Mouse (Mus musculus): ENCODE measurements at regions not wholly inside any gene's neighbourhood (a gene's known extent, or its start where the extent isn't known, plus 50 kb on each side); places are given as distances from the start of the nearest gene placed in this dataset.
"Not testable (repeated sequence)": the region's sequence is repeated elsewhere in the genome, so short reads cannot be mapped to it uniquely, and the experiment has no call there.

DNA sequence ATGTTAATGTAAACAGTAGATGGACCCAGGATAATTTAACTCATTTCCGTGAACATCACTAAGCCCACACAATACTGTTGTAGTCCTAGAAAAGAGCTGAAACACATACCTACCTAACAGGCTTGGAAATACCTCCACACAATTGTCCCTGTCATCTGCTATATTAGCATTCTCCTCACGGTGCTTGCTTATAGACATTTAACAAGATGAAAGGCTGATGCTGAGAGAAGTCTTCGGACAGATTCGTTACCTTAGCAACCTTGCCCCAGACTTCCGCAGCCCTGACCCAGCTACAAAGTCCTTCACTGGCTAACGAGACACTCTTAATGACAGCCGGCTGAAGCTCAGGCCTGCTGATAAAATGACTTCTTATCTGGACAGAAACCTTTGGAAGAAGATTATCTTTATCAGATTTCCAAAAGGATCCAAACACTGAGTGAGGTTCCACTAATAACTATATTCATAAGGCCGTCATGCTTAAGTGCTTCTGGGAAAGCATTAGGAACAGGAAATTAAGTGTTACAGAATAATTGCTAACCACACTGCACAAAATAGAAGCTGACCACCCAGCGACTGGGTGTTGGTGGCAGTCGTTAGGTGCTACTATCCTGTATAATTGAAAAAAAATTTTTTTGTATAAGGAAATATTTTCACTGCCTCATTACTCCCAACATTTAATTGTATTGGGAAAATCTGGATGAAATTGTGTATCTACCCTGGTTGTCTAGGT, 267.0 kb upstream of the Tmpo start:
- DNase-seq (ENCODE audit: low spot score) = no peak

DNA sequence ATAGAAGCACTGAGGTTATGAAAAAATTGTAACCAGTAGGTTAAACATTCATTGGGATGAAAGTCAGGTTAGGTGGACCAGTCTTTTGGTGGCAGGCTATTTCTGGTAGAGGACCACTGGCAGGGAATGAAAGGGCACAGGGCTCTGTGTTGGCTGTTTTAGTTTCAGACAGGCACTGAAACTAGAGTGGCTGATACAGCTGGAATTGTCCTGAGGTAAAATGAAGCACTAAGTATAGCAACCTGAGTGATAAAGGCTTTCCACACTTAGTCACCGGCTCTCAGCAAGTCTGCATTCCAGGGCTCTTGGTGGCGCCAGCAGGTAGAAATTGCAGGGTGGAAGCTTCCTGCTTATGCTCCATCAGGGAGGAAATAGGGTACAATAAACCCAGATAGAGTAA, 262.2 kb upstream of the Tmpo start:
- no peak for DNase-seq (ENCODE audit: low spot score)

DNA sequence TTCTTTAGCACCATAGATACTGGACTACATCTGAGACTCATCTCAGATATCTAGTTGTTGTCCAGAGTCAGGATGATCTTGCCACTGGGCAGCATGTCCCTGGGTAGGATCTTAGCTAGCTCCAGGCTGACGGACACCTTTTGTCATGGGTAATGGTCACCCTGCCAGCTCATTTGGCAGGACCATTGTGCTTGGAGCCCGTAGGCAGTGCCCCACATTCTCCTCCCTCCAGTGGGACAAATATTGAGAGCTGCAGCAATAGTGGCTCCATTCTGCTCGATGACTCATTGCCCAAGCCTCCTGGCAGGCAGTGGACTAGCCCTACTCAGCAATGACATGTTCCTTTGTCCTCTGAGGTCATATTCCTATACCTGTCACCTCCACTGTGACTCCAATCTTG, 258.9 kb upstream of the Tmpo start:
- no peak for DNase-seq (ENCODE audit: low spot score)

DNA sequence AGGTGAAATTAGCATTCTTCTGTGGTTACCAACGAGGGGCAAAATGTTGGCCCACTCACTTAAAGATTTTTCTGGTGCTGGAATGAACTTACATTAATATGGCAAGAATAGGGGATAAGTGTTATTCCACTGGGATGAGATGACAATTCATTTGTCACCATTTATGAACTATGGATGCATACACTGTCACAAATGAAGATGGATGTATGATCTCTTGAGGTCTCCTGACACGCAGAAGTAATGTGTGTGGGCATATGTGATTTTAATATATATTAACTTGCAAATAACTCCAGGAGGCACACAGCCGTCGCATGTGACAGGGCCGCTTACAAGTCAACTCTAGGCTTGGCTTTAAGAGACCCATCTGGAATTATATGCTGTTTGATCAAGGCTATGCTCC, 256.8 kb upstream of the Tmpo start:
- no peak for DNase-seq (ENCODE audit: low spot score)

DNA sequence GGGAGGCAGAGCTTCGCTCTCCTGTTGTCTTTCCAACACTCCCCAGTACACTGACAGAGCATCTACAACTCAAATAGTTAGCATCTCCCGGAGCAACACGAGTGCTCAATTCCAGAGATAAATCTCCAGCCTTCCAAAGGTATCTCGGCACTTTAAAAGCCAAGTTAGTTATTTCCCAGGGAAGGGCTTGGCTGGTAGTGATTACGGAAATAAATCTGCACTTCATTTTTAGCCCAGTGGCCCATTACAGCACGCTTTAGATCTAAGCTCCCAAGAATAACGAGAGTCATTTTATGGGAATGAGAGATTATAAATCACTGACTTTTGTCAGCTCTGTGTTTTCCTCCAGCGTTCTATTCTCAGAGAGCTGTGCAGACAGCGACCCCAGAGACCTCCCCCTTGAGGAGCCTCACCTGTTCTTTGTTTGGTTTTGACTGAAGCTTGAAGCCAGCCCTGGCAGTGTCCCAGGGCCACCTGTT, 255.0 kb upstream of the Tmpo start:
- DNase-seq (ENCODE audit: low spot score) = no peak

DNA sequence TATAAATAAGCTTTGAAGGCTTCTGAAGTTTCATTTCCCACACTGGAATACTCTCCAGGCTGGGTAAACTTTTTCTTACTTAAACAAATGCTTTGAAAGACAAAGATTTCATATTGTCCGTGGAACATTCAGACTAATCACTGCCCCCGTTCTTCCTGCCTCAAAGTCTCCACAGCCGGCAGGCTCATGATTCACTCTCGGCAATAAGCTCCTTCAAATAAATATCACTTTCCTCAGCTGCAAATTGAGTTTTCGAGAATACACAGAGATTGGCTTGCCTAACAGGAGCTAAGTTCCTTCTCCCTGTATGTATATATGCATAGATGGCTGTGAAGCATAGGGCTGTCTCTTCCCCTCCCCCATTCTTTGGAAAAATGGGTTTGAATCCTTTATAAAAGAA, 249.2 kb upstream of the Tmpo start:
- no peak for DNase-seq (ENCODE audit: low spot score)

DNA sequence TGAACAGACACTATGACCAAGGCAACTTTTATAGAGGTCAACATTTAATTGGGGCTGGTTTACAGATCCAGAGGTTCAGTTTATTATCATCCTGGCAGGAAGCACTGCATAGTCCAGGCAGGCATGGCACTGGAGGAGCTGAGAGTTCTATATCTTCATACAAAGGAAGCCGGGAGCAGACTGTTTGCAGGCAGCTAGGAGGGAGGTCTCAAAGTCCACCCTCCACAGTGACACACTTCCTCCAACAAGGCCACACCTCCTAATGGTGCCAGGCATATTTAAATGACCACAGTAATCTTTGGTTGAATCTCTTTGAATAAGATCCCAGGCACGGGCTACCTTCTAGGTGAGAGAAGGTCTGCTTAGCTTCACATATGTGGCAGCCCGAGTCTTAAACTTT, 245.5 kb upstream of the Tmpo start:
- no peak for DNase-seq (ENCODE audit: low spot score)

DNA sequence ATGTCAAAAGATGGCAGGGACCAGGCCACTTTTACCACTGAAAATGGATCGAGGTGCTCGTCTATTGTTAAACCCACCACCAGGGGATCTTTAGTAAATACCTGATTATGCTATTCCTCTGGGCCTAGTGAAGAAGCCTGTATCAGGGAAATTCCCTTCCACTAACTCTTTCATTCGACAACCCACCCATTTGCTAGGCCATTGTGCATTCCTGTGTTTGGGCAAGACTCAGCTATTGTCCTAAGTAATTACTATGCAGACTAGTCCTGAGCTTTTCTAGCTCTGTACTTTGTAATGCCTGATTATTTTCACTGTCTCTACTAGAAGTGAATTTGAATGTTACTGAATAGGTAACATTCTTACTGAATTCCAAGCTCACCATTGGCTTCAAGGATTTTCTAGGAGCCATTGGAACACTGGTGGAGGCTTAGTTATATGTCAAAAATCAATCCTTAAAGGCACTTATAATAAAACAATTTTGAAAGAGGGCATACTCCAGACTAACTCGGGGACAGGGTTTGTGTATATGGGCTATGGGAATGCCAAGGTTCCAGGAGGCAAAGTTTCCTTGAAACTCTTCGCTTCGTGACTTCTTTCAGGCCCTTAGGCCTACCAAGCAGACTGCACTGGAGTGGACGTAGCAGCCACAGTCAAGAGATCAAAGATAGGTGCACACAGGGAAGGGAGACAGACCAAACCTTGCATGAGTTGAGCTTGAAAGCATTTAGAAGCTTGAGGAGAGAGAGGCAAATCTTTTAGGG, 244.7 kb upstream of the Tmpo start:
- not testable (repeated sequence) for DNase-seq (ENCODE audit: low spot score)

DNA sequence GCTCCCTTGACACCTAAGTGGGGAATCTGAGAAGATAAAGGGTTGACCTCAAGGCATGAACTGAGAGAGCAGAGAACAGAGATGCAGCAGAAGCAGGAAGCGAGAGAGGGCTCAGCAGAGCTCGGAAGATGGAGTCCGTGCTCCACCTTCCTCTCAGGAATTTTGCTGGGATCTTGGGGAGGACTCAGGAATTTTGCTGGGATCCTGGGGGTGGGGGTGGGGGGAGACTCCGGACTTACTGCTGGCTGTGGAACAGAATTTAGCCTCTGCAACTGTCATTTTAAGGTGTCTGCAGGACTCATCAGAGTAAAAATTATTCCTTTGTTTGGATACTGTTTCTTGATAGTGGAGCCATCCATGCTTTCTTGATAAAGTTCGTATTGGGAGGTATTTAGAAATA, 243.7 kb upstream of the Tmpo start:
- DNase-seq (ENCODE audit: low spot score) = no peak

DNA sequence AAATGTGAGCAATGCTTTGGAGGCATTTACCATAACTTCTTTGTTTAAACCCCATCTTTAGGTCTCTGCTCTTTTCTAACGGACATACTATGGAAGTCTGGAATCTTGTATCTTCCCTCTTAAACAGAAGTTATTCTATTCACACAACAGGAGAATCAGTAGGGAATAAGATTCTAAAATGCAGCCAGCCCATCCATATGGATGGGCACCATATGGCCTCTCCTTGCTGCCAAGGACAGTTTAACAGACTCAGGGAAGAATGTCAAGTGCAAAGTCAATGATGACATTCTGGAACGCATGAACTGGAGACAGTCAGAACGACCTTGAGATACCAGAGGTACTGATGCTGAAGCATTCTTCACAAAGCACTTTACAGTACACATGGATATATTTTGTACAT, 206.1 kb upstream of the Tmpo start:
- no peak for DNase-seq (ENCODE audit: low spot score)

DNA sequence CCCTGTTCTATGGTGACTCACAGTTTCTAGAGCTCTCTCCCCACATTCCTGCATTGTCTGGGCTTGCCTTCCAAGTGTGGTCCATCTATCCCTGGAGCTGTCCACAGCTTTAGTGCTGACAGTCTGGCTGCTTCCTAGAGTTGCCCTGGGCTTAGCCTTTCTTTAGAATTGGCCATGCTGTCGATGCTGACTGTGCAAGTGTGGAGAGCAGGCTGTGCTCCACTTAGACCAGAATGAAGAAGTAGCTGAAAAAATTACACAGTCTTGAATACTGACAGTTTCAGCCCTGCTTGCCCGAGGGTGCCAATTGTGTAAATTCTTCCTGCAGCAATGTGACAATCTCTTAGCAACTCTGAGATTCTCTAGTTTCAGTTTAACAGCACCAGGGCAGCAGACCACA, 203.3 kb upstream of the Tmpo start:
- peak; percentile 49 for DNase-seq (ENCODE audit: low spot score)

DNA sequence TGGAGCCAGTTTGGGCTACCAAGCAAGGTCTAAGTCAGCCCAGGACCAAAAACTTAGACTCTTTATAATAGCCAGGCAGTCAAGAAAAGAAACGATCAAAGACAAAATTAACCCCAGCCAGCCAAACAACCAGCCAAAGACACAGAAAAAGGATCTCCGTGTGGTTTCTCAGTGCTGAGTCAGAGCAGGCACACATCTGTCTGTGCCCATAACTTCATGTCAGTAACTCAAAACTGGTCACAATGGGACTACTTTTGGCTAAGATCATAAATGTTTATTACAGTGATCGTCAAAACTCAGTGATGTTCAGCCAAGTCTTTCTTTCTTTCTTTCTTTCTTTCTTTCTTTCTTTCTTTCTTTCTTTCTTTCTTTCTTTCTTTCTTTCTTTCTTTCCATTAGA, 195.6 kb upstream of the Tmpo start:
- DNase-seq (ENCODE audit: low spot score) = no peak

DNA sequence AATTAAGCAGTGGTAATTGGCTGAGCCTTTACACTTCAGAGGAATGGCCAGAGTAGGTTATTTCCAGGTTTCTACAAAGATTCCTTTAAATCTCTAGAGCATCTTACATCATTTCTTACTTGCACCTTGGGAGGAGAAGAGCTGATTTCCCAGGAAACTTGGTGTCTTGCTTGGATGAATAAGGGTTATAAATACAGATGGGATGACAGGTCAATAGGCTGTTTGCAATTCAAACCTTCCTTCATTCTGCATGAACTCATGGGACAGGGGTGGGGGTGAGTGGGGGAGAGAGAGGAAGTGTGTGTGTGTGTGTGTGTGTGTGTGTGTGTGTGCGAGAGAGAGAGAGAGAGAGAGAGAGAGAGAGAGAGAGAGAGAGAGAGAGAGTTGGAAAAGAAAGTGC, 186.4 kb upstream of the Tmpo start:
- no peak for DNase-seq (ENCODE audit: low spot score)

DNA sequence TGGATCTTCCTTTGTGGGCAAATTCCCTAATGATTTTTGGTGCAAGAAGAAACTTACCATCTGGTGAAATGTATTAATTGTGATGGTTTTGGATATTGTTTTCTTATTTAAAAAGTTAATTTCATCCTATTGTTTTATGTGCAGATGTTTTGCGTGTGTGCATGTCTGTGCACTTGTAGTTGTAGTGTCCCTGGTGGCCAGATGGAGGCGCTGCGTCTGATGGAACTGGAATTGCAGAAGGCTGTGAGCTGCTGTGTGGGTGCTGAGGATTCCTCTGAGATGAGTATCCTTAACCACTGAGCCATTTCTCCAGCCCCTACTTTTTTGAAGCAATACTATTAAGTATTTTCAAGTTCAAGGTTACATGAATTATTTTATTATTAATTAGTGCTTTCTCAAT, 181.5 kb upstream of the Tmpo start:
- DNase-seq (ENCODE audit: low spot score) = no peak

DNA sequence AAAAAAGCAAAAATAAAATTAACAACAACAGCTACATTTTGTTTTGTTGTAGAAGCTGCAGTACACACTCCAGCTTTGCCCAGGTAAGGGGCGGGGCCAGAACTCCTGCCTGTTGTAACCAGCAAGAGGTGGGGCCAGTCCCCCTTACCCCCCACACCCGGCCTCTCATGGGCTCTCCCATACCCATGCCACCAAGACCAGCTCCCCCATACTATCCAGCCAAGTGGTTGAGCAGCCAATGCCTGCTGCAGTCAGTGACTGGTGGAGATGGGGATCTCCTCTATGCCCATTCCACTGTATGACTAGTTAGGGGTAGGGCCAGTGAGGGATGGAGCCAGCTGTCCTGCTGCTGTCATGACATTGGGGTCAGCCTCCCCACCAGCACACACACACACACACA, 180.5 kb upstream of the Tmpo start:
- DNase-seq (ENCODE audit: low spot score) = no peak

DNA sequence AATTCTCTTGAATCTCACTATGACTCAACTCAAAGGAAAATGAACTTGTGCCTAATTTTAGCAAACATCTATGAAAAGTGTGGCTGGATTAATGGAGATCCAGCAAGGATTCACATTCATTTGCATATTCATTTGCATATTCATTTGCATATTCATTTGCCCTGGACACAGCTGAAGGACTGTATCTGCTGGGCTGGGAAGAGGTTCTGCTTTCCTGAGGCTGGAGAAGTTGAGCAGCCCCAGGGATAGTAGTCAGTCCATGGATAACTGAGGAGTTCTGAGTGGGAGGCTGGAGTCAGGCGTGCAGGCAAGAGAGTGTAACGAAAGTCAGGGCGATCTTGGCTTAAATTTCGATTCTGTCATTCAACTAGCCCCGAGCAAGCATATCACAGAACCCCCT, 164.3 kb upstream of the Tmpo start:
- DNase-seq (ENCODE audit: low spot score) = no peak

DNA sequence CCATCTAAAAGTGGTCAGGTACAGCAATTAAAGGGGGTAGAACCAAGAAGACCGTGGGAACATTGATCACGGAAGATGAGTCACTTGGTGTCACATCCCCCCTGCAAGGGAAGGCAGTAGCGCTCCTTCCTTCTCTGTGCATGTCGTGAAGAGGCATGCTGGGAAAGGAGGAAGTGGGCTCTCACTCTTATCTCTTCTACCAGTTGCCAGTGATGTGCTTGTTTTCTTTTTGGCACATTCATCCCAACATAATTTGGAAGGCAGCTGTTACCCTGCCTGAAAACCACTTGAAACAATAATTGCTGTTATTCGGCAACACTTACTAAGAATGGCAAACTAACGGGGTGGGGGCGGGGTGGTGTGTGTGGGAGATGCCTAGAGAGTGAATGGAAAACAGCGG, 161.0 kb upstream of the Tmpo start:
- no peak for DNase-seq (ENCODE audit: low spot score)

DNA sequence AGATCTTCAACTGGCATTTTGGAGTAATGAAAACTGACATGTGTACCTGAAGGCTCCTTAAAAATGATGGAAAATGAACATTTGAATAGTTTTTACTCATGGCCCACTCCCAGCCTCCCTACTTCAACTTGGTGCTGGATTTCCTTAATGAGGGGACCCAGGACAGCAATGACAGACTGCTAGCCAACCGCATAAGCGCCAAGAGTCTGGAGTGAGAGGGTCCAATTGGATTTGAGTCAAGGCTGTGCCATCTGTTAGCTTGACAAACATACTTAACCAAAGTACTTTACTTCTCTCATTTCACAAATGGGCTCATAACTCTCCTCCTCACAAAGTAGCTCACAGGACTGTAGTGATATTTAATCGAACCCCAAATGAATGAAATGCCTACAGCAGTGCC, 158.2 kb upstream of the Tmpo start:
- no peak for DNase-seq (ENCODE audit: low spot score)

DNA sequence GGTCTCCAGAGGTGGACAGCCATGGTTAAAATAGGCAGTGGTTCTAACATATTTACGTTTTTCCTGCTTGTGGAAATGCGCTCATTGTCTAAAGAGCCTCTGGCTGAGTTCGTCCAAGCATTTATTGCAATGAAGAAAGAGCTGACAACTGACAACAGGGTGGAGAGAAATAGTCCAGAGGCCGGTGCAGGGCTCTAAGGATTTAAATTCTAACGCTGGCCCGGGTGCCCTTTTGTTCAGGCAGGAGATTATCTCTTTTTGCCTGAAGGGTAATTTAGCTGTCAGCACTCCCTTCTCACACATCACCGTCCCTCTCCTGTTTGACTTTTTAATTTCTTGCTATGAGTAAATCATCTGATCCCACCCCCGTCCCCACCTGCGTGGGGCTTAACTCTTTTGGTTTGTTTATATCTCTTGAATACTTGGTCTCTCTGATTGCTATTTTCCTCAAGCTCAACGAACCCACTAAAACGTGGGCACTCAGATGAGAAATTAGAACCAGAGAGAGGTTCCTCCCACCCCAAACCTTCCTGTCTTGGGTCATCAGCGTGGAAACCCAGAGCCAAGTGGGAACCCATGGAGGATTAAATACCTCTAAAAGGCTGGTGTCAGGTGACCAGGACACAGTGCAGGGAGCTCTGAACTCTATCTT, 145.7 kb upstream of the Tmpo start:
- DNase-seq (ENCODE audit: low spot score) = no peak

DNA sequence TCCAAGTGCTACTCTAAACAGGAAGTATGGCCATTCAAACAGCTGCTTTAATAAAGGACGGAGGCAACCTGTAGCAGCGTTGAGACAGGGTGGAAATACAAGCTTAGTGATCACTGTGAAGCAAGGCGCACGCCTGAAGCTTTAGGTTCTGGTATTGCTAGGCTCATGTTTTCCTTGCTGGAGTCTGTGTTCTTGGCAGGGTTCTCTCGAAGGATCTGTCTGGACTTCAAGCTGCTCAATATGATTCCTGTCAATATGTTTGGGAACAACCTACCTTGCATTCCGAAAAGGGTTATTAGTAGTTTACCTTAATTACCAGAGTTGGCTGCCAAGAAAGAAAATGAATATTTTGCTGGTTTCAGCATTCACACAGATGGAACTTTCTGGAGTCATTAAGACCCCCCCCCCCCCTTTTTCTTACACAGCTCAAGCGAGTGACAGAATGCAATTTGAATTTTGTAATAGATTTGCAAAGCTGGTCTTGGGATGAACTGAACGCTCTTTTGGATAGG, 145.1 kb upstream of the Tmpo start:
- DNase-seq (ENCODE audit: low spot score) = no peak

DNA sequence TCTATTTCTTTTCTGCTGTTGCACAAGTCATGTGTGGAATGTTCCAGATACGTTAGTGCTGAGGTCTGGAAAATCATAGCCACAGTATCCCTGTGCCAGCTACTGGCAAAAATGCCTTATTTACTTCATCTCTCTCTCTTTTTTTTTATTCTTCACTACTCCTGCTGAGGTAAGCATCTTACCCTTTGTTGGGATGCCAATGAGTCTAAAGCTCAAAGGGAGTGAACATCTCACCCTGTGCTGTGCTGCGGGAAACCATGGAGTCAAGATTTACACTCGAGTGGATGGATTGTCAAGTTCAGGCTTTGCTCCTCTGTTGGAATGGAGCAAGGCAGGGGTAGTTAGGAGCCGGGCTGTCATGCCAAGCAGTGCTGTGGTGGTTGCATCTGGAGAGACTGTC, 140.1 kb upstream of the Tmpo start:
- DNase-seq (ENCODE audit: low spot score) = no peak

DNA sequence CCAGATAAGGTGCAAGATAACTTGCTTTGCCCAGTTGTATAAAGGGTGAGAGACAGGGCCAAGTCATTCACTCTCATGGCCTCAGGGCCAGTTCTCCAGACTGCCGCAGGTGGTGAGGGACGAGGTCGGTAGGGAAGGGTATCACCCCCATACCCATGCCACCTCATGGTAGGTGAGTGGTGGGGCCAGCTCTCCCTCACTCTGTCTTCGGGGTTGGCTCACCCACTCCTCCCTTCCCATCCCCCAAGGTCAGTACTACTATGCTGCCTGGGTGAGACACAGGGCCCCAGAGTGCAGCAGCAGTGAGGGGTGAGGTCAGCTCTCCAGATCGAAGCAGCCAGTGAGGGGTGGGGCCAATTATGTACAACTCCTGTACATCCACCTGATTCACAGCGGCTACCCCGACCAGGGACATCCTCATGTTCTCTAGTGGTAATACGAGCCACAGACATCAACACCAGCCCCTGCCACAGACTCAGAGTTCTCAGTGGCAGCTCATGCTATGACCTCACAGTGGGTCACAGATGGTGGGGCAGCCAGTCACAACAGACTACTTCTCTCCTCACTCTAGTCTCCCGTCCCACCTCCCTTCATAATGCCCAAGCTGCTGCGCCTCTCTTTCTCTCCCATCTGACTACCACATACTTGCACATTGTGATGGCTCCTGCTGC, 138.5 kb upstream of the Tmpo start:
- DNase-seq (ENCODE audit: low spot score) = no peak

DNA sequence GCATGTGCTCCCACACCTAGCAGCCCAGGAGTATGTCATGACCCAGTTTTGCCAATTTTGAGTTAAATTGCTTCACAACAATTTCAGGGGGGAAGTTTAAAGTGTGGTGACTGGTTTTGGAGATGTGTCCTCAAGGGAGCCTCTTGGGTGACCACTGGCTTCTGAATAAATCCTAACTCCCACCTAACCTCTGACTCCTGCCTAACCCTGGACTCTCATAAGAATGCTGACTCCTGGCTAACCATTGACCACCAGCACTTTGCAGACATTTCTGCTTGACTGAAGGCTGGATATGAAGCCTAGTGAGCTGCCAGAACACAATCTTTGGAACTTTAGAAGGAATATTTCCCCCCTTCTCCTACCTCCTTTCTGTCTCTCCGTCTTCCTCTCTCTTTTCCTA, 133.3 kb upstream of the Tmpo start:
- DNase-seq (ENCODE audit: low spot score) = no peak
